Mouse (Mus musculus): ENCODE results near the gene Nrxn1.

GRCm38 (mm10) chr17:90253451-90254131 lies 839.3 kb downstream of the Nrxn1 start:
- TF ChIP-seq CTCF (IDR thresholded peaks at IDR 0.05; ENCODE audit: low read depth, low read length) (no peak), POLR2A (IDR thresholded peaks at IDR 0.05; ENCODE audit: extremely low read depth, insufficient read depth, low read length) (no peak)
